Mouse (Mus musculus) brain, embryonic 14.5 days (tissue): ENCODE measurements around the gene Ddost.

Experiments
- CTCF ChIP-seq: fragments of 200-500 bp; IDR thresholded peaks from 2 replicates; pipeline ENCODE4 v1.5.1; 2012; ENCODE audit warnings: inconsistent platforms, mild to moderate bottlenecking, moderate library complexity, borderline replicate concordance; ENCODE audit not compliant: insufficient read depth, insufficient read length; ENCODE audit errors: extremely low read depth
- POLR2A ChIP-seq: fragments of 200-500 bp; IDR thresholded peaks from 2 replicates; pipeline ENCODE4 v1.6.1; 2012; ENCODE audit warnings: mild to moderate bottlenecking, inconsistent platforms, borderline replicate concordance; ENCODE audit not compliant: poor library complexity, insufficient read depth, insufficient read length, severe bottlenecking; ENCODE audit errors: extremely low read depth

DNA sequence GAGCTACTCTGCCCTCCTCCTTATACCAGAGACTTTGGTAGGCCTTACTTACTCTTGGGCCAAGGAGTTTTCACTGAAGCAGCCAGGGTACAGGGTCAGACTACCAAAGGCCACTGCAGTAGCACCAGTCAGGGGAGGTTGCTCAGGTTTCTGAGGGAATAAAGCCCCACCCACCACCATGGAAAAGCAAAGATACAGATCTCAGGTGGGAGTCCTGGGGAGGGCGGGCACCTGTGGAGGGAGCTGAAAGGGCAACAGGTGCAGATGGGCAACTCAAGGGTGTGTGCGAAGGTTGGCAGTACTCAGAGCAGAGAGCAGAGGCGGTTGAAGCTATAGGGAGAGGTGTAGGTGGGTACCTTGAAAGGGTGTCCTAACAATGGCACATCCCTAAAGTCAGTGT lies 1.5 kb upstream of the Ddost start:
- TF ChIP-seq CTCF (no peak), POLR2A (no peak)
